Mouse (Mus musculus) heart, embryonic 15.5 days (tissue): Measurements from ENCODE around the gene Ostf1. TPM values are rescaled to one million over a fixed set of nuclear protein-coding genes. Genes with fewer than 3 reads are reported as not detected.

Source experiments
- ATAC-seq: fragments of 200-750 bp; cut with Nextera tagmentation; replicated peaks from 2 replicates; pipeline ENCODE4 v1.8.0; 2017; ENCODE audit warnings: low read depth, moderate TSS enrichment; ENCODE audit not compliant: insufficient number of reproducible peaks, insufficient read depth, low FRiP score
- H3K27ac ChIP-seq: fragments of 300-500 bp; sonication (generic); 2 replicates; pipeline ENCODE4 v1.5.1; 2015; ENCODE audit warnings: mild to moderate bottlenecking, inconsistent platforms
- H3K27me3 ChIP-seq: fragments of 300-500 bp; sonication (generic); 2 replicates; pipeline ENCODE4 v1.6.1; 2015; ENCODE audit warnings: inconsistent platforms
- H3K36me3 ChIP-seq: fragments of 300-500 bp; sonication (generic); 2 replicates; pipeline ENCODE4 v1.6.1; 2015; ENCODE audit warnings: mild to moderate bottlenecking, inconsistent platforms
- H3K4me1 ChIP-seq: fragments of 300-500 bp; sonication (generic); replicated peaks from 2 replicates; pipeline ENCODE4 v1.6.1; 2015; ENCODE audit warnings: inconsistent platforms
- H3K4me2 ChIP-seq: fragments of 300-500 bp; sonication (generic); 2 replicates; pipeline ENCODE4 v1.6.1; 2015; ENCODE audit warnings: inconsistent platforms, mild to moderate bottlenecking, moderate library complexity
- H3K4me3 ChIP-seq: fragments of 300-500 bp; sonication (generic); 2 replicates; pipeline ENCODE4 v1.5.1; 2015; ENCODE audit warnings: mild to moderate bottlenecking, inconsistent platforms
- H3K9ac ChIP-seq: fragments of 300-500 bp; sonication (generic); 2 replicates; pipeline ENCODE4 v1.6.1; 2015; ENCODE audit warnings: mild to moderate bottlenecking, inconsistent platforms
- H3K9me3 ChIP-seq: fragments of 300-500 bp; sonication (generic); replicated peaks from 2 replicates; pipeline ENCODE4 v1.6.1; 2016; ENCODE audit warnings: inconsistent platforms
- WGBS: fragments of 180-500 bp; shearing (Covaris S2); methylation state at CpG from one replicate; pipeline ENCODE4 v1.1.7; 2015; ENCODE audit warnings: mixed read lengths; 5-methylcytosine and 5-hydroxymethylcytosine counted together
- polyA plus RNA-seq: library from polyadenylated mRNA; unstranded; fragments of >200 nt; fragmentation: Nextera tagmentation; extraction: Ambion mirVana; gene quantifications from 2 replicates; pipeline ENCODE4 v1.2.1, GENCODE M21; 2015

Ostf1 gene
- 75.4 and 88.8 TPM in 2 replicates for polyA plus RNA-seq

DNA sequence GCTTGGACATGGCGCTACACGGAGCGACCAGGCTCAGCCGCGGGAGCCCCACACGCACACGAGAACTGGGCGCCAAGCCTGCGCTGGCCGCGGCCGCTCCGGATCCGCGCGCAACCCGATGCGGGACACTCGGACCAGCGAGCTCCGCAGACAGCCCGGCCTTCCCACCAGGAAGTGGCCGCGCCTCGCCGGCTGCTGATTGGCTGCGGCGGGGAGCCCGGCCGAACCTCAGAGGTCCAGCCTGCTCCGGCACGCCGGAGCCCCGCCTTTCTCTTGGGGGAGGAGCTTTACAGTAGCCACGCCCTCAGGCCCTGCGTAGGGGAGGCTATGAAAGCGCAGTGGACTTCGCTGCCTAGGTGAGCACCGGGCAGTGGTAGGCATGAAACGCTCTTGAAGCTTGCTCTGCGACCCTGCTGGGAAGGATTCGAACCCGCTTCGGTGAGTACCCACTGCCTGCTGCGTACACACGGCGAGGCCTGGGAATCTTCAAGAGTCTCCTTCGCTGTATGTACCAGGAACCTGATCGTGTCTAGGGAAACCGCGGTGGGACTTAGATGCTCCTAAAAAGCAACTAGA, at the start of gene Ostf1, which contains the start of gene Nmrk1:
Gene Ostf1 (minus strand): TSS at position 180 of the 576 bp plus-strand sequence.
Gene Nmrk1 (plus strand): TSS at position 307 of the 576 bp plus-strand sequence.
- peak; percentile 98 for ATAC-seq
- Histone ChIP-seq H3K4me3 (peak within 1 kb of the TSS; percentile 94), H3K9ac (peak within 1 kb of the TSS; percentile 78), H3K4me1 (peaks cover 16% of the 10 kb centered on the region), H3K27me3 (no peaks in the 10 kb centered on the region), H3K9me3 (no peaks in the 10 kb centered on the region), H3K27ac (peak within 1 kb of the TSS; percentile 92), H3K36me3 (no peaks in the 10 kb centered on the region), H3K4me2 (peak within 1 kb of the TSS; percentile 77)
- under 1% methylated on average over 49 of the region's 51 CpGs for WGBS

DNA sequence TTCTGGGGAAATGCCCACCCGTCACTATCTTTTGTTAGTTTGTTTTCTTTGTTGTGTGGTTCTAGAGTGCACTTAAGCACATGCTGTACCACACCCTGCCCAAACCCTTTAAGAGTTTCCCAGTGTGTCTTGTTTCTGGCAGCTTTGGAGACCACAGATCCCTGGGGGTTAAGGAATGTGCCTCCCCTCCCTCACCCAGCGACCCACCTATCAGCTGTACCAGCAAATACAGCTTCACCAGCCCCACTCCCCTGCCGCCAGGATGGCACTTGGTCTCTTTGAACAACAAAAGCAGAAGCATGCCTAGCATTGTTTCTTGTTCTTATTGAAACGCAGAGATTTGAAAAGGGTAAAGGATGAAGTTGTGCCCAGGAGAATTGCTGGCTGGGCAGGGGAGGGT, 41.5 kb upstream of the Ostf1 start:
- ATAC-seq = no peak
- Histone ChIP-seq H3K27ac (no peak overlapping the region), H3K9ac (peak overlapping the region; percentile 25; the same call in 1 of the 2 replicates), H3K4me1 (peaks cover 24% of the 10 kb centered on the region), H3K27me3 (no peaks in the 10 kb centered on the region), H3K36me3 (no peaks in the 10 kb centered on the region), H3K4me3 (peak overlapping the region; percentile 5; the same call in 1 of the 2 replicates), H3K9me3 (no peaks in the 10 kb centered on the region), H3K4me2 (peak overlapping the region; percentile 76)
- WGBS = 32% methylated on average over 4 of the region's 4 CpGs

DNA sequence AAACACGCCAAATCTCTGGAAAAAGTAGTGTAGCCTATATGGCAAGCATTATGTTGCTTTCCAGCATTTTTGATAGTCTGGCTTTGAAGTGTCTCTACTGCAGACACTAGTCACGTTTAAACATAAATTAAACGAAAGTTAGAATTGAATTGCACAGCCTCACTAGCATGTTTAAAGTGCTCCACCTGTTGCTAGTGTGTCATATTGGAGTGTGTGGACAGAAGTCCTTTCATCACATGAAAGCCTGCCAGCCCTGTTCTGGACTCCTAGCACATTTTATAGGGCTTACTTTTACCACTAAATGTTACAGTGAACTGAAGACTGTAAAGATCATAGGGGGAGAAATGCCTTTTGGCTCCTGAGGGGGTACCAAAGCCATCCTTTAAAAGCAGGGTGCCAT, 40.9 kb upstream of the Ostf1 start:
- H3K4me2 ChIP-seq = peak overlapping the region; percentile 76
- no peaks in the 10 kb centered on the region for H3K27me3 ChIP-seq
- no peaks in the 10 kb centered on the region for H3K36me3 ChIP-seq
- H3K4me1 ChIP-seq = peaks cover 24% of the 10 kb centered on the region
- H3K9me3 ChIP-seq = no peaks in the 10 kb centered on the region
- H3K9ac ChIP-seq = peak overlapping the region; percentile 89; the same call in 1 of the 2 replicates
- H3K27ac ChIP-seq = no peak overlapping the region
- ATAC-seq = no peak
- 43% methylated on average over 3 of the region's 3 CpGs for WGBS
- peak overlapping the region; percentile 93 for H3K4me3 ChIP-seq

DNA sequence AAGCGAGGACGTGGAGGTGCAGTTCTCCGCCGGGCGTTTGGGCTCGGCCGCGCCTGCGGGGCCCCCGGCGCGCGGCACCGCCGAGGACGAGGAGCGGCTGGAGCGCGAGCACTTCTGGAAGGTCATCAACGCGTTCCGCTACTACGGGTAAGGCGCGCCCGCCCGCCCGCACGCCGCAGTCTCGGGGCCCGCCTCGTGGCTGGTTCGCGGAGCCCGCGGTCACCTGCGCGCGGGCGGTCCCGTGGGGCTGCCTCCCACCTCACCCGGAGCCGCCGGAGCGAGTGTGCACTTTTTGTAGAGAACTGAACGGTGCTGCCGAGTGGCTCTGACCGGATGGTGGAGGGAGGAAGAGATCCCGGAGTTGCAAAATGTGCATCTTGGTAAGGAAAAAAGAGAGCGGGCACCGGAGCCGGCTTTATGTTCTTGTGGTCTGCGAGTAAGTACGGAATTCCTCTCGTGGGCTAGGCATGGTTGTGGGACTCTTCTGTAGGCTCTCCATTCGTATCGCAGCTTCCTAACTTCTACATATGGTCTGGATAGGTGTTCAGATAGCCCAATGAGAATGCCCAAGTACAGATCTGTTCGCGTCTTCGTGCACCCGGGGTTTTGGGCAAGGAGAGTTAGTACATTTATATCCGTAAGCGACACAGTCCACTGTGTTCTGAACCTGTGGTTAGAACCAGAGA, 39.6 kb upstream of the Ostf1 start:
- peak overlapping the region; percentile 89 for H3K9ac ChIP-seq
- H3K4me3 ChIP-seq = peak overlapping the region; percentile 93
- WGBS = under 1% methylated on average over 50 of the region's 64 CpGs
- no peaks in the 10 kb centered on the region for H3K27me3 ChIP-seq
- peaks cover 24% of the 10 kb centered on the region for H3K4me1 ChIP-seq
- peak; percentile 68 for ATAC-seq
- peak overlapping the region; percentile 90 for H3K27ac ChIP-seq
- H3K9me3 ChIP-seq = no peaks in the 10 kb centered on the region
- no peaks in the 10 kb centered on the region for H3K36me3 ChIP-seq
- H3K4me2 ChIP-seq = peak overlapping the region; percentile 76

DNA sequence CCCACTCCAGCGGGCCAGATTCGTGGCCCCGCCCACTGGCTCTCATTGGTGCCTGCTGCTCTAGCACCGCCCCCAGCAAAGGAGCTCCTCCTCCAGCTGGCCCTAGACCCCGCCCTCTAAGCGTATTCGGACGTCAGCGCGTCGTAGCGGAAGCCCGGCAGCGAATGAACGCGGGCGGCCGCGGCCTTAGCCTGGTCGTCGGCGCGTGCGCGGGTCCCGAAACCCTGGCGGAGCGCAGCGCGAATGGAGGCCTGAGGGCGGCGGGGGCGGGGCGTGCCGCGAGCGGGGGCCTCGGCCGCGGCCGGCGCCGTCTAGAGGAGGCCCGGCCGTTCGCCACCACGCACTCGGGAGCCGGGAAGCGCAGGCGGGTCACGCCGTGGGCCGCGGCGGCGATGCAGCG, 39.0 kb upstream of the Ostf1 start, which contains the start of gene Carnmt1:
Gene Carnmt1 (plus strand): TSS at position 157 of the 400 bp plus-strand sequence.
- Histone ChIP-seq H3K4me2 (peak within 1 kb of the TSS; percentile 76), H3K4me1 (peaks cover 21% of the 10 kb centered on the region), H3K4me3 (peak within 1 kb of the TSS; percentile 93), H3K36me3 (no peaks in the 10 kb centered on the region), H3K27ac (peak within 1 kb of the TSS; percentile 90), H3K9ac (peak within 1 kb of the TSS; percentile 89), H3K9me3 (no peaks in the 10 kb centered on the region), H3K27me3 (no peaks in the 10 kb centered on the region)
- ATAC-seq = peak; percentile 99
- under 1% methylated on average over 47 of the region's 58 CpGs for WGBS

DNA sequence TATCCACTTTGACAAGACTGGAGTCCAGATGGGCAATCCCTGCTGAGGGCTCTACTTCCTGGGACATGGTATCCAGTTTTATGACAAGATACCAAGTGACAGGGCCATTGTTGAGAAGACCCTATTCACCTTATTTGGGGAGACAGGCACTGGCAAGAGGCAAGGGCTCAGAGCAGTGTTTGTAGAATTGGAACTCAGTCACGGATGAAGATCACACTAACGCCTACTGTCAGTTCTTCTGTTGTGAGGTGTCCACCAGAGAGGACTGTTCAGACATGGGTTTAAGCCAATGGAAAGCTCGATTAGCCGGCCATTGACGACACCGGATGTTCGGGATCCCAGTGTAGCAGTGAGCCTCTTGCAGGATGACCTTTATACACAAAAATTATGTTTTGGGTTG, 37.9 kb upstream of the Ostf1 start:
- Histone ChIP-seq H3K9me3 (no peaks in the 10 kb centered on the region), H3K4me1 (peaks cover 19% of the 10 kb centered on the region), H3K27ac (no peak overlapping the region), H3K36me3 (no peaks in the 10 kb centered on the region), H3K9ac (no peak overlapping the region), H3K4me3 (no peak overlapping the region), H3K27me3 (no peaks in the 10 kb centered on the region), H3K4me2 (no peak overlapping the region)
- 90% methylated on average over 7 of the region's 7 CpGs for WGBS
- ATAC-seq = no peak

DNA sequence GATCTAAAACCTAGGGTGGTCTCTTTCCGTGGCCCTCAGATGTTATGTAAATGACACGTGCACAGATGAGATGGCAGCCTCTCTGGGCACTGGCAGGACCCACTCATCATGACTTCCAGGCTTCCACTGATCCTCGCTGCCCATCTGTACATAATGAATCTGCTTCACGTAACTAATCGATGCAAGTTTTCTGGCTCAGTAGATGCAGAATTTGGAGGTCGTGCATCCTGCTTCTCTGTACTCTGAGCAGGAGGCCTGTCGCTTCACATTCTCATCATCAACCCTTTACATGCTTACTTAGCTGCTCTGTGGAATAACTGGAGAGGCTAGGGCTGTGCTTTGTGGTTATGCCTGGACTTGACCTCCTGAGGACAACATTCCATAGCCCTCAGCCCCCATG, 35.3 kb upstream of the Ostf1 start:
- 89% methylated on average over 7 of the region's 7 CpGs for WGBS
- no peaks in the 10 kb centered on the region for H3K27me3 ChIP-seq
- no peak for ATAC-seq
- H3K4me1 ChIP-seq = peaks cover 2% of the 10 kb centered on the region
- H3K36me3 ChIP-seq = no peaks in the 10 kb centered on the region
- H3K4me3 ChIP-seq = no peak overlapping the region
- H3K27ac ChIP-seq = no peak overlapping the region
- no peak overlapping the region for H3K9ac ChIP-seq
- H3K9me3 ChIP-seq = no peaks in the 10 kb centered on the region
- H3K4me2 ChIP-seq = no peak overlapping the region

DNA sequence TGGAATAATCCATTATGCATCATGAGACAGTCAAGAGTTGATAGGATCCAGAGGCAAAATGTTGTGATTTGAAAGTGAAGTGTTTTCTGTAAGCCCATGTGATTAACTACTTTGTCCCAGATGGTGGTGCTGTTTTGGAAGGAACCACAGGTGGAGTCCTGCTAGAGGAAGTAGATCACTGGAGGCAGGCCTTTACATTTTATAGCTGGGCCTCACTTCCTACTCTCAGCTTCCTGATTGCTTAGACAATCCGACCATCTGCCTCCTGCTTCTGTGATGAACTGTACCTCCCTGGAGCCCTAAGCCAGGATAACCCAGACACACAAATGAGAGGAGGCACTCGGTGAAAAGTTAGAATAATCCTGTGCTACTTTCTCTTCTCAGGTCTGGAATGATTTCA, 32.3 kb upstream of the Ostf1 start:
- no peak overlapping the region for H3K27ac ChIP-seq
- H3K4me1 ChIP-seq = no peaks in the 10 kb centered on the region
- WGBS = 57% methylated on average over 2 of the region's 2 CpGs
- no peaks in the 10 kb centered on the region for H3K27me3 ChIP-seq
- no peaks in the 10 kb centered on the region for H3K9me3 ChIP-seq
- H3K4me2 ChIP-seq = no peak overlapping the region
- H3K36me3 ChIP-seq = no peaks in the 10 kb centered on the region
- ATAC-seq = no peak
- no peak overlapping the region for H3K9ac ChIP-seq
- H3K4me3 ChIP-seq = no peak overlapping the region

DNA sequence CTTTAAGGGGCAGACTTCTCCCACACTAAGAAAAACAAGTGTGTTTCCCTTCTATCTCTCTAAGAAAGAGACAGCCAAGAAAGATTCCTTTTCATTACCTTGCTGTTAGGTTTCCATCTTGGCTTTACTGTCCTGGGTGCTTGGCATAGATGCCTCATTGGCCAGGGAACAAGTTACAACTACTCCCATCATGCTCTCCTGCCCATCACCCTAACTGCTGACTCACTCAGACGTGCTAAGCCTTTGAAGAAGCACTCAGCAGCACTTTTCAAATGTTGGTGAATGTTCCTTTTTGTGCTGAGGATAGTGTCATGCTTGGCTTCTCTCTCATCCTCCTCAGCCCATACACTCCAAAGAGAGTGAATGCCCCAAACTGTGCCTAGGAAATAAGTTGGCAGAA, 30.1 kb upstream of the Ostf1 start:
- H3K4me2 ChIP-seq = no peak overlapping the region
- H3K9me3 ChIP-seq = no peaks in the 10 kb centered on the region
- WGBS = 52% methylated on average over 1 of the region's 1 CpGs
- H3K36me3 ChIP-seq = no peaks in the 10 kb centered on the region
- no peak overlapping the region for H3K9ac ChIP-seq
- H3K27me3 ChIP-seq = no peaks in the 10 kb centered on the region
- ATAC-seq = no peak
- H3K4me3 ChIP-seq = no peak overlapping the region
- H3K27ac ChIP-seq = no peak overlapping the region
- no peaks in the 10 kb centered on the region for H3K4me1 ChIP-seq

DNA sequence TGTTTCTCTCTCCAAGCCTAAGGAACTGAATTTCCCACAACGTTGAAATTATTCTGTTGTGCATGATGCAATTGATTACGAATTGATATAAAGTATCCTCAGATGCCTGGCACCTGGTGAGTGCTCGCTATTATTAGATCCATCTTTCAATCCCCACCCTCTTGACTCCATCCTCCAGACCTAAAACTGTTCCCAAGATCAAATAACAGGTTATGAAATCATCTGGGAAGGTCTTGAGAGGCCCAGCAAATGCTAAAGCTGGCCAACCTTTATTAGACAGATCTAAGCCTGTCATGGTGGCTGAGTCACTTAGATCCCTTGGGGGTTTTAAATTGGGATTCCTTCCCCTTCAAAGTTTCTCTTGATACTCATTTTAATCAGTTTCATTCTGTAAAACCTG, 28.8 kb upstream of the Ostf1 start:
- Histone ChIP-seq H3K4me1 (no peaks in the 10 kb centered on the region), H3K27me3 (no peaks in the 10 kb centered on the region), H3K9me3 (no peaks in the 10 kb centered on the region), H3K36me3 (no peaks in the 10 kb centered on the region), H3K4me3 (no peak overlapping the region), H3K9ac (no peak overlapping the region), H3K4me2 (no peak overlapping the region), H3K27ac (no peak overlapping the region)
- WGBS = 82% methylated on average over 3 of the region's 3 CpGs
- ATAC-seq = no peak

DNA sequence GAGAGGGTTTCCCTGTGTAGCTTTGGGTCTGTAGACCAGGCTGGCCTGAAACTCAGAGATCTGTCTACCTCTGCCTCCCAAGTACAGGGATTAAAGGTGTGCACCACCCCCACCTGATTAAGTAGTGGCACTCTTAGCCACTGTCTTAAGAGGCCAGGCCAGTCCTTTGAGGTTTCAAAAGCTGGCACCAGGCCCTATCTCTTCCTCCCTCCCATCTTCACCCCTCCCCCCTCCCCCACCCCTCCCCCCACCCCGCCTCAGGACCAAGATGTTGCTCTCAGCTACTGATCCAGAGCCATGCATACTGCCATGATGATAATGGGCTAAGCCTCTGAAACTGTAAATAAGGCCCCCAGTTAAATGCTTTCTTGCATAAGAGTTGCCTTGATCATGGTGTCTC, 27.7 kb upstream of the Ostf1 start:
- H3K4me1 ChIP-seq = peaks cover 6% of the 10 kb centered on the region
- no peak overlapping the region for H3K27ac ChIP-seq
- no peak for ATAC-seq
- H3K4me2 ChIP-seq = no peak overlapping the region
- H3K36me3 ChIP-seq = no peaks in the 10 kb centered on the region
- H3K9ac ChIP-seq = no peak overlapping the region
- H3K4me3 ChIP-seq = no peak overlapping the region
- no peaks in the 10 kb centered on the region for H3K27me3 ChIP-seq
- no peaks in the 10 kb centered on the region for H3K9me3 ChIP-seq
- 50% methylated on average over 1 of the region's 1 CpGs for WGBS

DNA sequence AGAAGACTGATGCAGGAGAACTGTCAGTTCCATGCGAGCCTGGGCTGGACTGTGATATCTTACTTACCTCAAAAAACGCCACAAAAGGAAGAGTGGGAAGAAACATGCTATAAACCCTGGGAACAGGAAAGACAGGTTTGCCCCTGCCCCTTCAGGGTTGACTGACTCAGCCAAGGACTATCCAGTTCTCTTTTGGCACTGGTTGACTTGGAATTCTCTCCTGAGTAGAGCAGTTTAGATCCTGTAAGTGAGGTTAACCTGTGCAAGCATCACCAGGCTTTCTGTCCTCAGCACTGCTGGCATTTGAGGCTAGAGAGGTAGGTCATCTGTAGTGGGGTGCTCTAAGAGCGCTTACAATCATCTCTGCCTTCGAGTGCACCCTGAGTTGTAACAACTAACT, 26.9 kb upstream of the Ostf1 start:
- H3K27ac ChIP-seq = no peak overlapping the region
- H3K4me2 ChIP-seq = no peak overlapping the region
- H3K9ac ChIP-seq = no peak overlapping the region
- 70% methylated on average over 4 of the region's 4 CpGs for WGBS
- H3K4me1 ChIP-seq = peaks cover 14% of the 10 kb centered on the region
- no peaks in the 10 kb centered on the region for H3K9me3 ChIP-seq
- H3K4me3 ChIP-seq = no peak overlapping the region
- no peak for ATAC-seq
- no peaks in the 10 kb centered on the region for H3K36me3 ChIP-seq
- no peaks in the 10 kb centered on the region for H3K27me3 ChIP-seq
